Mouse (Mus musculus) thymus, adult 2 months (tissue): Measurements from ENCODE around the gene Arhgap21.

Source experiments
- CTCF ChIP-seq: fragments of 200-500 bp; IDR thresholded peaks from 2 replicates; pipeline ENCODE4 v1.5.1; 2012; ENCODE audit warnings: mild to moderate bottlenecking, control low read depth, low read length, moderate library complexity, borderline replicate concordance; ENCODE audit not compliant: control insufficient read depth, poor library complexity, insufficient read depth; ENCODE audit errors: extremely low read depth
- POLR2A ChIP-seq: fragments of 200-500 bp; IDR thresholded peaks from 2 replicates; pipeline ENCODE4 v1.6.1; 2012; ENCODE audit warnings: mild to moderate bottlenecking, low read length, control low read depth, moderate library complexity; ENCODE audit not compliant: control insufficient read depth, poor library complexity, insufficient read depth; ENCODE audit errors: extremely low read depth

DNA sequence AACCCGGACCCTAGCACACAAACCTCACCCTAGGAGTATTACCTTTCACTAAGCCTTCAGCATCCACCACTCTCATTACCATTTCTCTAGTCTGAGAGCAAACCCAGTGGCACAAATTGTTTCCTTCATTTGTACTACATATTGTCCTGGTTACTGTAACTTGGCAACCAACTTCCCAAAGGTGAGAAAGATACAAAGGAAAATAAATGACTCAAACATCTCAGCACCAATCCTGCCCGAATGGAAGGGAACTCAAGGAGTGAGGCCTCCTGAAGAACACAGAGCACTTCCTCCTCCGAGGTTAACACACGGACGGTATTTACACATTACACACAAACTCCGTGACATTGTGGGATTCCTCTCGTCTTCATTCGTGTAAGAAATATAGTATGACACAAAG is 7.4 kb downstream of the Arhgap21 start:
- TF ChIP-seq POLR2A (no peak), CTCF (no peak)
